Mouse (Mus musculus): ENCODE data around the gene Sytl3. TPM values are rescaled to one million over a fixed set of nuclear protein-coding genes. Genes with fewer than 3 reads are reported as not detected.

Gene Sytl3
- polyA plus RNA-seq, 1 experiment: 1.2 TPM

GRCm38 (mm10) chr17:6778332-6778683 lies 119.4 kb downstream of the Sytl3 start:
- no peak overlapping the region for H3K27ac ChIP-seq (ENCODE audit: control insufficient read depth, insufficient read depth, low read depth, low read length)
- peaks cover 27% of the 10 kb centered on the region for H3K4me1 ChIP-seq (ENCODE audit: control insufficient read depth, insufficient read depth, low read length)
- no peak for TF ChIP-seq POLR2A (IDR thresholded peaks at IDR 0.05; ENCODE audit: control insufficient read depth, low read depth, low read length)
- TF ChIP-seq CTCF (IDR thresholded peaks at IDR 0.05; ENCODE audit: control insufficient read depth, insufficient read depth, insufficient replicate concordance, low read depth, low read length): no peak
- H3K27me3 ChIP-seq (ENCODE audit: control insufficient read depth, insufficient read depth, low read length): no peaks in the 10 kb centered on the region
- no peaks in the 10 kb centered on the region for H3K36me3 ChIP-seq (ENCODE audit: control insufficient read depth, insufficient read depth, low read length)
- H3K4me3 ChIP-seq (ENCODE audit: control insufficient read depth, low read depth, low read length): peak overlapping the region; percentile 46

GRCm38 (mm10) chr17:6778771-6779509 lies 120.0 kb downstream of the Sytl3 start:
- H3K4me3 ChIP-seq (ENCODE audit: control insufficient read depth, low read depth, low read length): peak overlapping the region; percentile 49
- no peaks in the 10 kb centered on the region for H3K27me3 ChIP-seq (ENCODE audit: control insufficient read depth, insufficient read depth, low read length)
- peaks cover 30% of the 10 kb centered on the region for H3K4me1 ChIP-seq (ENCODE audit: control insufficient read depth, insufficient read depth, low read length)
- 0 out of 2 replicates have a peak overlapping the region, but pooled peaks have one; percentile 22 for H3K27ac ChIP-seq (ENCODE audit: control insufficient read depth, insufficient read depth, low read depth, low read length)
- no peaks in the 10 kb centered on the region for H3K36me3 ChIP-seq (ENCODE audit: control insufficient read depth, insufficient read depth, low read length)
- TF ChIP-seq CTCF (IDR thresholded peaks at IDR 0.05; ENCODE audit: control insufficient read depth, insufficient read depth, insufficient replicate concordance, low read depth, low read length): no peak
- TF ChIP-seq POLR2A (IDR thresholded peaks at IDR 0.05; ENCODE audit: control insufficient read depth, low read depth, low read length): no peak

- H3K4me3 ChIP-seq (ENCODE audit: control insufficient read depth, low read depth, low read length): no peak overlapping the region
- no peaks in the 10 kb centered on the region for H3K27me3 ChIP-seq (ENCODE audit: control insufficient read depth, insufficient read depth, low read length)
- H3K4me1 ChIP-seq (ENCODE audit: control insufficient read depth, insufficient read depth, low read length): peaks cover 30% of the 10 kb centered on the region
- no peak overlapping the region for H3K27ac ChIP-seq (ENCODE audit: control insufficient read depth, insufficient read depth, low read depth, low read length)
- TF ChIP-seq POLR2A (IDR thresholded peaks at IDR 0.05; ENCODE audit: control insufficient read depth, low read depth, low read length) (no peak), CTCF (IDR thresholded peaks at IDR 0.05; ENCODE audit: control insufficient read depth, insufficient read depth, insufficient replicate concordance, low read depth, low read length) (no peak)
- H3K36me3 ChIP-seq (ENCODE audit: control insufficient read depth, insufficient read depth, low read length): no peaks in the 10 kb centered on the region
Observed at GRCm38 (mm10) chr17:6779632-6780031, 120.7 kb downstream of the Sytl3 start.

- H3K27me3 ChIP-seq (ENCODE audit: control insufficient read depth, insufficient read depth, low read length): no peaks in the 10 kb centered on the region
Observed at GRCm38 (mm10) chr17:6780521-6781115, 121.7 kb downstream of the Sytl3 start.

GRCm38 (mm10) chr17:6781273-6781672 lies 122.4 kb downstream of the Sytl3 start:
- H3K36me3 ChIP-seq (ENCODE audit: control insufficient read depth, insufficient read depth, low read length): no peaks in the 10 kb centered on the region
- no peaks in the 10 kb centered on the region for H3K27me3 ChIP-seq (ENCODE audit: control insufficient read depth, insufficient read depth, low read length)
- H3K4me1 ChIP-seq (ENCODE audit: control insufficient read depth, insufficient read depth, low read length): peaks cover 30% of the 10 kb centered on the region
- TF ChIP-seq POLR2A (IDR thresholded peaks at IDR 0.05; ENCODE audit: control insufficient read depth, low read depth, low read length) (no peak), CTCF (IDR thresholded peaks at IDR 0.05; ENCODE audit: control insufficient read depth, insufficient read depth, insufficient replicate concordance, low read depth, low read length) (no peak)
- H3K27ac ChIP-seq (ENCODE audit: control insufficient read depth, insufficient read depth, low read depth, low read length): no peak overlapping the region
- no peak overlapping the region for H3K4me3 ChIP-seq (ENCODE audit: control insufficient read depth, low read depth, low read length)

More at GRCm38 (mm10) chr17:6780521-6781115, 121.7 kb downstream of the Sytl3 start:
- Histone ChIP-seq H3K4me3 (ENCODE audit: control insufficient read depth, low read depth, low read length) (no peak overlapping the region), H3K36me3 (ENCODE audit: control insufficient read depth, insufficient read depth, low read length) (no peaks in the 10 kb centered on the region), H3K4me1 (ENCODE audit: control insufficient read depth, insufficient read depth, low read length) (peaks cover 30% of the 10 kb centered on the region), H3K27ac (ENCODE audit: control insufficient read depth, insufficient read depth, low read depth, low read length) (no peak overlapping the region)
- TF ChIP-seq POLR2A (IDR thresholded peaks at IDR 0.05; ENCODE audit: control insufficient read depth, low read depth, low read length) (no peak), CTCF (IDR thresholded peaks at IDR 0.05; ENCODE audit: control insufficient read depth, insufficient read depth, insufficient replicate concordance, low read depth, low read length) (no peak)

GRCm38 (mm10) chr17:6782033-6782526 lies 123.2 kb downstream of the Sytl3 start:
- Histone ChIP-seq H3K27ac (ENCODE audit: control insufficient read depth, insufficient read depth, low read depth, low read length) (peak overlapping the region; percentile 54; the same call in 1 of the 2 replicates), H3K4me3 (ENCODE audit: control insufficient read depth, low read depth, low read length) (peak overlapping the region; percentile 90), H3K4me1 (ENCODE audit: control insufficient read depth, insufficient read depth, low read length) (peaks cover 28% of the 10 kb centered on the region)

GRCm38 (mm10) chr17:6782611-6783005 lies 123.7 kb downstream of the Sytl3 start, which contains the start of gene Ezr:
Gene Ezr, minus strand, starts transcription at chr17:6782784.
- no peaks in the 10 kb centered on the region for H3K36me3 ChIP-seq (ENCODE audit: control insufficient read depth, insufficient read depth, low read length)
- no peaks in the 10 kb centered on the region for H3K27me3 ChIP-seq (ENCODE audit: control insufficient read depth, insufficient read depth, low read length)
- peak within 1 kb of the TSS; percentile 90 for H3K4me3 ChIP-seq (ENCODE audit: control insufficient read depth, low read depth, low read length)
- peaks cover 26% of the 10 kb centered on the region for H3K4me1 ChIP-seq (ENCODE audit: control insufficient read depth, insufficient read depth, low read length)
- peak within 1 kb of the TSS; percentile 75 for H3K27ac ChIP-seq (ENCODE audit: control insufficient read depth, insufficient read depth, low read depth, low read length)
- TF ChIP-seq POLR2A (IDR thresholded peaks at IDR 0.05; ENCODE audit: control insufficient read depth, low read depth, low read length): peak; percentile 67
- no peak for TF ChIP-seq CTCF (IDR thresholded peaks at IDR 0.05; ENCODE audit: control insufficient read depth, insufficient read depth, insufficient replicate concordance, low read depth, low read length)

More at GRCm38 (mm10) chr17:6782033-6782526, 123.2 kb downstream of the Sytl3 start:
- Histone ChIP-seq H3K36me3 (ENCODE audit: control insufficient read depth, insufficient read depth, low read length) (no peaks in the 10 kb centered on the region), H3K27me3 (ENCODE audit: control insufficient read depth, insufficient read depth, low read length) (no peaks in the 10 kb centered on the region)
- no peak for TF ChIP-seq CTCF (IDR thresholded peaks at IDR 0.05; ENCODE audit: control insufficient read depth, insufficient read depth, insufficient replicate concordance, low read depth, low read length)
- TF ChIP-seq POLR2A (IDR thresholded peaks at IDR 0.05; ENCODE audit: control insufficient read depth, low read depth, low read length): no peak
